Mouse (Mus musculus): Measurements from ENCODE around the gene Ssr2. TPM values are rescaled to one million over a fixed set of nuclear protein-coding genes. Genes with fewer than 3 reads are reported as not detected.
A peak's percentile ranks its signal among the peaks of the same experiment; 100 is the strongest.

The Ssr2 gene
- polyA plus RNA-seq, 1 experiment from 2014 or later: 271 TPM

DNA sequence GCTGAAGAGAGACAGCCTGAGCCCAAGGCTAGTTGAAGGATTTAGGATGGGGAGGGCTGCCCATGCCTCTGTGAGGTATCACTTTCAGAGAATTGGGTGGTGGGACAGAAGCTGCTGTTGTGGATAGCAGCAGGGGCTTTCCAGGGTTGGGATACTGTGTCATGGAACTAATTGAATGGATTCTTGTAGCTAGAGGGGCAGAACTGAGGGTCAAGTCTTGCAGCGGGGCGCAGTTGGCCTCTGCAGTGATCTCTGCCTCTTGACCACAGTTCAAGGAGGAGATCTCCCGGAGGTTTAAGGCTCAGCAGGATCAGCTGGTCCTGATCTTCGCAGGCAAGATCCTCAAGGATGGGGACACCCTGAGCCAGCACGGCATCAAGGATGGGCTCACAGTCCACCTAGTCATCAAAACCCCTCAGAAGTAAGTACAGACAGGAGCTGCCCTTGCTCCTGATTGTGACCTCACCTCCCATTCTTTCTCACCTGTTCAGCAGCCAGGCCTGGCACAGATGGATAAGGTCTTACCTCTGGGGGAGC is 20.5 kb upstream of the Ssr2 start:
- no peak overlapping the region for H3K4me3 ChIP-seq (ENCODE audit: low read depth, low read length)
- no peaks in the 10 kb centered on the region for H3K9me3 ChIP-seq (ENCODE audit: control insufficient read depth, low read length)
- WGBS: 81% methylated on average over 5 of the region's 5 CpGs
- H3K27ac ChIP-seq (replicated peaks): no peak overlapping the region
- H3K4me2 ChIP-seq (replicated peaks; ENCODE audit: low read depth): peak overlapping the region; percentile 97; the same call in 1 of the 2 replicates
- H3K9ac ChIP-seq (ENCODE audit: low read length): no peak overlapping the region
- H3K36me3 ChIP-seq (ENCODE audit: control insufficient read depth, insufficient read depth, low read length): peaks cover 15% of the 10 kb centered on the region
- no peaks in the 10 kb centered on the region; the same call in 1 of the 2 replicates for H3K4me1 ChIP-seq (replicated peaks; ENCODE audit: control insufficient read depth, insufficient read depth)
- DNase-seq (ENCODE audit: low spot score): peak; percentile 13
- TF ChIP-seq CTCF (IDR thresholded peaks at IDR 0.05; ENCODE audit: low read depth) (no peak), EP300 (optimal IDR thresholded peaks at IDR 0.05) (no peak)
- no peaks in the 10 kb centered on the region for H3K27me3 ChIP-seq (ENCODE audit: control insufficient read depth, insufficient read depth, low read length)
- ATAC-seq (ENCODE audit: low FRiP score, low TSS enrichment): no peak

DNA sequence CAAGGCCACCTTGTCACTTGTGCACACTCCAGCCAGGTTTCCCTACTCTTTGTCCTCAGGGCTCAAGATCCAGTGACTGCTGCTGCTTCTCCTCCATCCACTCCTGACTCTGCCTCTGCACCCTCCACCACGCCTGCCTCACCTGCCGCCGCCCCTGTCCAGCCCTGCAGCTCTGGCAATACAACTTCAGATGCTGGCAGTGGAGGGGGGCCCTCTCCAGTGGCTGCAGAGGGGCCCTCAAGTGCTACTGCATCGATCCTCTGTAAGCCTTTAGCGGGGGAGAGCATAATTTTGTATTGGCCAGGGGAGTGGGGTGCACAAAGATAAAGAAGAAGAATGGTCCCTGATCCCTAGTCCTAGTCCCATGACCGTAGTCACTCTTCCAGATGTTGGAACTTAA is 19.9 kb upstream of the Ssr2 start:
- WGBS: 91% methylated on average over 6 of the region's 6 CpGs

DNA sequence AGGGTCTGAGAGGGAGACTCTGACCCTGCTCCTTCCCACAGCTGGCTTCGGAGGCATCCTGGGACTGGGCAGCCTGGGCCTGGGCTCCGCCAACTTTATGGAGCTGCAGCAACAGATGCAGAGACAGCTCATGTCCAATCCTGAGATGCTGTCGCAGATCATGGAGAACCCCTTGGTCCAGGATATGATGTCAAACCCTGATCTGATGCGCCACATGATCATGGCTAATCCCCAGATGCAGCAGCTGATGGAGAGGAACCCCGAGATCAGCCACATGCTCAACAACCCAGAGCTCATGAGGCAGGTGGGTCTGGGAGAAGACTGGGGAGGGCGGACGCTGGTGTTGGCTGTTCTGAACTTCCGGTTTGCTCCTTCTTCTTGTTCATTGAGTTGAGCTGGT is 19.1 kb upstream of the Ssr2 start:
- H3K36me3 ChIP-seq (ENCODE audit: control insufficient read depth, insufficient read depth, low read length): peaks cover 16% of the 10 kb centered on the region
- H3K9ac ChIP-seq (ENCODE audit: low read length): no peak overlapping the region
- H3K4me1 ChIP-seq (replicated peaks; ENCODE audit: control insufficient read depth, insufficient read depth): no peaks in the 10 kb centered on the region
- H3K9me3 ChIP-seq (ENCODE audit: control insufficient read depth, low read length): no peaks in the 10 kb centered on the region
- H3K27me3 ChIP-seq (ENCODE audit: control insufficient read depth, insufficient read depth, low read length): no peaks in the 10 kb centered on the region
- H3K27ac ChIP-seq (replicated peaks): no peak overlapping the region
- H3K4me2 ChIP-seq (replicated peaks; ENCODE audit: low read depth): no peak overlapping the region
- 93% methylated on average over 8 of the region's 8 CpGs for WGBS
- no peak for TF ChIP-seq CTCF (IDR thresholded peaks at IDR 0.05; ENCODE audit: low read depth)
- TF ChIP-seq EP300 (optimal IDR thresholded peaks at IDR 0.05): no peak
- H3K4me3 ChIP-seq (ENCODE audit: low read depth, low read length): no peak overlapping the region
- no peak for DNase-seq (ENCODE audit: low spot score)
- ATAC-seq (ENCODE audit: low FRiP score, low TSS enrichment): no peak

More for the DNA sequence above, 19.9 kb upstream of the Ssr2 start:
- Histone ChIP-seq H3K4me3 (ENCODE audit: low read depth, low read length) (no peak overlapping the region), H3K27ac (replicated peaks) (no peak overlapping the region), H3K27me3 (ENCODE audit: control insufficient read depth, insufficient read depth, low read length) (no peaks in the 10 kb centered on the region), H3K36me3 (ENCODE audit: control insufficient read depth, insufficient read depth, low read length) (peaks cover 16% of the 10 kb centered on the region), H3K4me1 (replicated peaks; ENCODE audit: control insufficient read depth, insufficient read depth) (no peaks in the 10 kb centered on the region; the same call in 1 of the 2 replicates), H3K9ac (ENCODE audit: low read length) (no peak overlapping the region), H3K4me2 (replicated peaks; ENCODE audit: low read depth) (no peak overlapping the region), H3K9me3 (ENCODE audit: control insufficient read depth, low read length) (no peaks in the 10 kb centered on the region)
- ATAC-seq (ENCODE audit: low FRiP score, low TSS enrichment): no peak
- no peak for DNase-seq (ENCODE audit: low spot score)
- TF ChIP-seq EP300 (optimal IDR thresholded peaks at IDR 0.05) (no peak), CTCF (IDR thresholded peaks at IDR 0.05; ENCODE audit: low read depth) (no peak)

DNA sequence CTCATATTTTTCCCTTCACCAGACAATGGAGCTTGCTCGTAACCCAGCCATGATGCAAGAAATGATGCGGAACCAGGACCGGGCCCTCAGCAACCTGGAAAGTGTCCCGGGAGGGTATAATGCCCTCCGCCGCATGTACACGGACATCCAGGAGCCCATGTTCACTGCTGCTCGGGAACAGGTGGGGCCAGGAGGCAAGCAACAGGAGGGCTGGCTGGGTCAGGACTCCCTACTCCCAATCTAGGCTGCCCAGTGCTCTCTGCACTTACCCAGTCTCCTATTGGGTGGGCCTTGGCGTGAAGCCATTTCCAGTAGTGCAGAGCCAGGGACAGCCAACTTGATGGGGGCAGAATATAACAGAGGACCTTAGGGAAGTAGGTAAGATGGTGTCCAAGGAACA is 16.1 kb upstream of the Ssr2 start:
- no peak overlapping the region for H3K4me2 ChIP-seq (replicated peaks; ENCODE audit: low read depth)
- no peaks in the 10 kb centered on the region for H3K9me3 ChIP-seq (ENCODE audit: control insufficient read depth, low read length)
- H3K4me3 ChIP-seq (ENCODE audit: low read depth, low read length): no peak overlapping the region
- H3K27ac ChIP-seq (replicated peaks): no peak overlapping the region
- no peak for TF ChIP-seq CTCF (IDR thresholded peaks at IDR 0.05; ENCODE audit: low read depth)
- TF ChIP-seq EP300 (optimal IDR thresholded peaks at IDR 0.05): no peak
- H3K4me1 ChIP-seq (replicated peaks; ENCODE audit: control insufficient read depth, insufficient read depth): no peaks in the 10 kb centered on the region
- DNase-seq (ENCODE audit: low spot score): no peak
- no peak overlapping the region for H3K9ac ChIP-seq (ENCODE audit: low read length)
- WGBS: 96% methylated on average over 9 of the region's 9 CpGs
- no peak for ATAC-seq (ENCODE audit: low FRiP score, low TSS enrichment)
- H3K27me3 ChIP-seq (ENCODE audit: control insufficient read depth, insufficient read depth, low read length): no peaks in the 10 kb centered on the region
- H3K36me3 ChIP-seq (ENCODE audit: control insufficient read depth, insufficient read depth, low read length): peaks cover 27% of the 10 kb centered on the region

DNA sequence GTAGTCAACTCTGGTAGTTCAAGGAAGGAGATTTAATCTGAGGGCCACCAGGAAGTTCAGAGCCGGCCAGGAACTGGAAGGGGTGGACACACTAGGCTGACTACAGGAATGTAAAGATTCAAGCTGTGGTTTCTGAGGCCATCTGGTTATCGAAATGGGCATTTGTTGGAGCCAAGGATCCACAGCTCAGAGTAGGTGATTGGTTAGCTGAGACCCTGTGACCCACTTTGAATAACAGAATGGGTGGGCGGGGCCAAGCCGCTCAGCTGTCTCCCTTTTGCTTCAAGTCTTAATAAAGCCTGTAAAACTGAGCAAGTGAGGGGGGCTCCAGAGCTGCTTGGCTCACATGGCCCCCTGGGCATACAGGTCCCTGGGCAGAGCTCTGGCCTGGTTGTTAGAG is 13.7 kb upstream of the Ssr2 start:
- Histone ChIP-seq H3K27ac (replicated peaks) (no peak overlapping the region), H3K27me3 (ENCODE audit: control insufficient read depth, insufficient read depth, low read length) (no peaks in the 10 kb centered on the region), H3K4me2 (replicated peaks; ENCODE audit: low read depth) (no peak overlapping the region), H3K9me3 (ENCODE audit: control insufficient read depth, low read length) (no peaks in the 10 kb centered on the region), H3K9ac (ENCODE audit: low read length) (no peak overlapping the region), H3K36me3 (ENCODE audit: control insufficient read depth, insufficient read depth, low read length) (peaks cover 19% of the 10 kb centered on the region), H3K4me1 (replicated peaks; ENCODE audit: control insufficient read depth, insufficient read depth) (no peaks in the 10 kb centered on the region), H3K4me3 (ENCODE audit: low read depth, low read length) (no peak overlapping the region)
- DNase-seq (ENCODE audit: low spot score): no peak
- no peak for ATAC-seq (ENCODE audit: low FRiP score, low TSS enrichment)
- WGBS: 76% methylated on average over 4 of the region's 4 CpGs
- TF ChIP-seq CTCF (IDR thresholded peaks at IDR 0.05; ENCODE audit: low read depth): no peak
- no peak for TF ChIP-seq EP300 (optimal IDR thresholded peaks at IDR 0.05)

DNA sequence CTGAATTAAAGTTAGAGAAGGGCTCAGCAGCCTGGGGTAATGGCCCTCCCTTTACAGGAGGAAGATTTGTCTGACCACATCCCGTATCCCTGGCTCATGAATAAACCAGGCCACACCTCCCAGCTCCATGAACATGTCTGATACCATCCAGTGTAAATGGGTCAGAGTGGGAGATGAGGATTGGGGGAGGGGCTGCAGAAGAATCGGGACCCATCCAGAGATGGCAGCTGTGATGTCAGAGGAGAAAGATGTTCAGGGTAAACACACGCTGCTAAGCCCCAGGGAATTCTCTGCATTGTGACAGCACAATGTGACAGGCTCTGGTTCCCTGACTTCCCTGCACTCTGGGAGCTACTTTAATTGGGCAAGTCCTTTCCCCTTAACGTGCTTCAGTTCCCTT is 12.2 kb upstream of the Ssr2 start:
- Histone ChIP-seq H3K27ac (replicated peaks) (no peak overlapping the region), H3K4me1 (replicated peaks; ENCODE audit: control insufficient read depth, insufficient read depth) (no peaks in the 10 kb centered on the region), H3K4me3 (ENCODE audit: low read depth, low read length) (no peak overlapping the region), H3K4me2 (replicated peaks; ENCODE audit: low read depth) (no peak overlapping the region), H3K36me3 (ENCODE audit: control insufficient read depth, insufficient read depth, low read length) (peaks cover 30% of the 10 kb centered on the region), H3K9ac (ENCODE audit: low read length) (no peak overlapping the region), H3K9me3 (ENCODE audit: control insufficient read depth, low read length) (no peaks in the 10 kb centered on the region), H3K27me3 (ENCODE audit: control insufficient read depth, insufficient read depth, low read length) (no peaks in the 10 kb centered on the region)
- WGBS: 67% methylated on average over 4 of the region's 4 CpGs
- no peak for TF ChIP-seq CTCF (IDR thresholded peaks at IDR 0.05; ENCODE audit: low read depth)
- no peak for TF ChIP-seq EP300 (optimal IDR thresholded peaks at IDR 0.05)
- ATAC-seq (ENCODE audit: low FRiP score, low TSS enrichment) (no peak), DNase-seq (ENCODE audit: low spot score) (no peak)

All from stomach, postnatal 0 days (tissue).